Mouse (Mus musculus) T-helper 17 cell (primary cell): ENCODE measurements around the gene Tchh.

Source experiments
- in situ Hi-C, 2 experiments: fragments of 300-600 bp; cut with MboI, MseI; formaldehyde crosslinking; loops; 1 replicate in 1 of 2; 2 replicates in 1 of 2; pipeline ENCODE4 v1.15.1; 2025; ENCODE audit warnings: high pct_unique_total_duplicates in 2 of 2

The Tchh gene

DNA sequence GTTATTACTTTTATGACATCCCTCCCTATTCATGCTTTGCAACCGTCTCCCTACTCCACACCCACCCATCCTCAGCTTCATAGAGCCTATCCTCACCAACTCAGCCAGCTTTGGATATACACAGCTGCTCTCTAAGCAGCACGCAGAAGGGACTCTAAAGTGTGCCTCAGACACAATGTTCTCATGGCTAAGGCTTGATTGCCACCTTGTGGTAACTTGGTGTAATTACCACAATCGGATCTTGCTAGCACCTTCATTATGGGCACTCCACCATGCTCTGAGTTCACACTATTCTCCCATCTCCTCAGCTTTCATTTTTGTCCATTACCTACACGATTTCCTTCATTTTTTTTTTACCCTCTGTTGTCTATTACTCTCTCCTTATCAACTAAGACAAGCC is 51.9 kb downstream of the Tchh start:
- in situ Hi-C loops = loop anchor here (5.0 to 10.0 kb wide), 6 partner anchors 77 to 589 kb away; no protein-coding TSS in a partner anchor

- in situ Hi-C loops = loop anchor here (5.0 to 10.0 kb wide), 6 partner anchors 77 to 590 kb away; no protein-coding TSS in a partner anchor
Measured at GRCm38 (mm10) chr3:93494774-93495173, 52.6 kb downstream of the Tchh start.

- in situ Hi-C loops = loop anchor here in 1 of 2 experiments (10.0 kb wide), 1 partner anchor 592 kb away; no protein-coding TSS in a partner anchor
Measured at GRCm38 (mm10) chr3:93497131-93497530, 55.0 kb downstream of the Tchh start.
